Mouse (Mus musculus) thymus, adult 2 months (tissue): Measurements from ENCODE around the gene Zfand3. TPM values are rescaled to one million over a fixed set of nuclear protein-coding genes. Genes with fewer than 3 reads are reported as not detected.

Experiments used
- DNase-seq: peaks from one replicate; pipeline ENCODE4 v3.0.0; 2021
- H3K27ac ChIP-seq: fragments of 200-500 bp; 2 replicates; pipeline ENCODE4 v1.5.1; 2012; ENCODE audit warnings: low read length, control low read depth; ENCODE audit not compliant: control insufficient read depth, insufficient read depth
- H3K27me3 ChIP-seq: fragments of 200-500 bp; 2 replicates; pipeline ENCODE4 v1.6.1; 2012; ENCODE audit warnings: mild to moderate bottlenecking, low read length, moderate library complexity, mixed read lengths; ENCODE audit not compliant: control insufficient read depth, insufficient read depth
- H3K36me3 ChIP-seq: fragments of 200-500 bp; 2 replicates; pipeline ENCODE4 v1.6.1; 2012; ENCODE audit warnings: mild to moderate bottlenecking, low read length, moderate library complexity; ENCODE audit not compliant: control insufficient read depth, insufficient read depth
- H3K4me1 ChIP-seq: fragments of 200-500 bp; replicated peaks from 2 replicates; pipeline ENCODE4 v1.6.1; 2012; ENCODE audit warnings: low read length; ENCODE audit not compliant: control insufficient read depth, insufficient read depth
- H3K4me3 ChIP-seq: fragments of 200-500 bp; 2 replicates; pipeline ENCODE4 v1.5.1; 2012; ENCODE audit warnings: mild to moderate bottlenecking, low read length, control low read depth, moderate library complexity; ENCODE audit not compliant: control insufficient read depth, insufficient read depth
- CTCF ChIP-seq: fragments of 200-500 bp; IDR thresholded peaks from 2 replicates; pipeline ENCODE4 v1.5.1; 2012; ENCODE audit warnings: mild to moderate bottlenecking, control low read depth, low read length, moderate library complexity, borderline replicate concordance; ENCODE audit not compliant: control insufficient read depth, poor library complexity, insufficient read depth; ENCODE audit errors: extremely low read depth
- POLR2A ChIP-seq: fragments of 200-500 bp; IDR thresholded peaks from 2 replicates; pipeline ENCODE4 v1.6.1; 2012; ENCODE audit warnings: mild to moderate bottlenecking, low read length, control low read depth, moderate library complexity; ENCODE audit not compliant: control insufficient read depth, poor library complexity, insufficient read depth; ENCODE audit errors: extremely low read depth
- WGBS: fragments of 180-500 bp; shearing (Covaris S2); methylation state at CpG from one replicate; pipeline ENCODE4 v1.1.7; 2018; 5-methylcytosine and 5-hydroxymethylcytosine counted together
- polyA plus RNA-seq: library from polyadenylated mRNA; depleted of rRNA; stranded (reverse); fragments of >200 nt; gene quantifications from 2 replicates; pipeline ENCODE4 v1.2.3, GENCODE M21; 2012

Gene Zfand3
- polyA plus RNA-seq, 1 experiment: 75.6 TPM

GRCm38 (mm10) chr17:29994459-29994858 is 10.1 kb upstream of the Zfand3 start:
- Histone ChIP-seq H3K36me3 (no peaks in the 10 kb centered on the region), H3K4me1 (no peaks in the 10 kb centered on the region), H3K27ac (no peak overlapping the region), H3K4me3 (no peak overlapping the region), H3K27me3 (no peaks in the 10 kb centered on the region)
- TF ChIP-seq POLR2A (no peak), CTCF (no peak)
- WGBS: 79% methylated on average over 4 of the region's 4 CpGs
- DNase-seq: no peak

- WGBS: 96% methylated on average over 5 of the region's 5 CpGs
- TF ChIP-seq CTCF (no peak), POLR2A (no peak)
- Histone ChIP-seq H3K4me3 (no peak overlapping the region), H3K27ac (no peak overlapping the region), H3K36me3 (no peaks in the 10 kb centered on the region), H3K27me3 (no peaks in the 10 kb centered on the region), H3K4me1 (no peaks in the 10 kb centered on the region)
- DNase-seq: no peak
Measured at GRCm38 (mm10) chr17:29995986-29996385, 8.5 kb upstream of the Zfand3 start.

GRCm38 (mm10) chr17:29997726-29998125 is 6.8 kb upstream of the Zfand3 start:
- no peaks in the 10 kb centered on the region for H3K27me3 ChIP-seq
- no peaks in the 10 kb centered on the region for H3K4me1 ChIP-seq
- H3K36me3 ChIP-seq: no peaks in the 10 kb centered on the region
- TF ChIP-seq CTCF (no peak), POLR2A (no peak)
- WGBS: 96% methylated on average over 7 of the region's 7 CpGs
- H3K4me3 ChIP-seq: no peak overlapping the region
- no peak for DNase-seq
- H3K27ac ChIP-seq: no peak overlapping the region

GRCm38 (mm10) chr17:29998566-29999295 is 5.8 kb upstream of the Zfand3 start:
- no peak overlapping the region for H3K27ac ChIP-seq
- no peak overlapping the region for H3K4me3 ChIP-seq
- DNase-seq: no peak
- H3K27me3 ChIP-seq: no peaks in the 10 kb centered on the region
- no peaks in the 10 kb centered on the region for H3K36me3 ChIP-seq
- 91% methylated on average over 24 of the region's 24 CpGs for WGBS
- H3K4me1 ChIP-seq: no peaks in the 10 kb centered on the region
- TF ChIP-seq CTCF: no peak
- no peak for TF ChIP-seq POLR2A

GRCm38 (mm10) chr17:30005103-30005443 is 540 bp downstream of the Zfand3 start:
- Histone ChIP-seq H3K36me3 (no peaks in the 10 kb centered on the region), H3K4me1 (peaks cover 19% of the 10 kb centered on the region), H3K27ac (no peak overlapping the region), H3K4me3 (peak overlapping the region; percentile 78), H3K27me3 (no peaks in the 10 kb centered on the region)
- no peak for DNase-seq
- 2% methylated on average over 40 of the region's 47 CpGs for WGBS
- TF ChIP-seq CTCF: 0 out of 2 replicates have a peak, but pooled peaks have one; percentile 5
- no peak for TF ChIP-seq POLR2A

- H3K36me3 ChIP-seq: no peaks in the 10 kb centered on the region
- DNase-seq: peak; percentile 35
- no peak overlapping the region for H3K27ac ChIP-seq
- no peak for TF ChIP-seq CTCF
- no peak for TF ChIP-seq POLR2A
- H3K4me1 ChIP-seq: peaks cover 19% of the 10 kb centered on the region
- WGBS: under 1% methylated on average over 19 of the region's 19 CpGs
- H3K4me3 ChIP-seq: peak overlapping the region; percentile 78
- H3K27me3 ChIP-seq: no peaks in the 10 kb centered on the region
Measured at GRCm38 (mm10) chr17:30005451-30005941, 963 bp downstream of the Zfand3 start.

- no peak overlapping the region for H3K27ac ChIP-seq
- H3K4me1 ChIP-seq: peaks cover 19% of the 10 kb centered on the region
- WGBS: 97% methylated on average over 2 of the region's 2 CpGs
- TF ChIP-seq POLR2A (no peak), CTCF (no peak)
- DNase-seq: no peak
- no peaks in the 10 kb centered on the region for H3K27me3 ChIP-seq
- no peak overlapping the region for H3K4me3 ChIP-seq
- H3K36me3 ChIP-seq: no peaks in the 10 kb centered on the region
Measured at GRCm38 (mm10) chr17:30006877-30007276, 2.3 kb downstream of the Zfand3 start.

GRCm38 (mm10) chr17:30007883-30008282 is 3.4 kb downstream of the Zfand3 start:
- no peak for TF ChIP-seq CTCF
- TF ChIP-seq POLR2A: no peak
- peaks cover 19% of the 10 kb centered on the region for H3K4me1 ChIP-seq

More at GRCm38 (mm10) chr17:30007883-30008282, 3.4 kb downstream of the Zfand3 start:
- 87% methylated on average over 6 of the region's 6 CpGs for WGBS
- Histone ChIP-seq H3K27ac (no peak overlapping the region), H3K36me3 (no peaks in the 10 kb centered on the region), H3K4me3 (no peak overlapping the region), H3K27me3 (no peaks in the 10 kb centered on the region)
- no peak for DNase-seq
